Mouse (Mus musculus) limb, embryonic 14.5 days (tissue): ENCODE results near the gene Dgat2. TPM values are rescaled to one million over a fixed set of nuclear protein-coding genes. Genes with fewer than 3 reads are reported as not detected.

Source experiments
- ATAC-seq: fragments of 200-750 bp; cut with Nextera tagmentation; 2 replicates; pipeline ENCODE4 v1.8.0; 2017; ENCODE audit warnings: low read depth, moderate number of reproducible peaks, moderate TSS enrichment; ENCODE audit not compliant: low FRiP score
- DNase-seq: peaks from one replicate; pipeline ENCODE4 v3.0.0-alpha.2; 2015; ENCODE audit warnings: low spot score
- H3K27ac ChIP-seq: fragments of 300-500 bp; sonication (generic); replicated peaks from 2 replicates; pipeline ENCODE4 v1.5.1; 2014; ENCODE audit warnings: low read depth, mild to moderate bottlenecking, low read length, moderate library complexity, mixed read lengths
- H3K27me3 ChIP-seq: fragments of 300-500 bp; sonication (generic); 2 replicates; pipeline ENCODE4 v1.6.1; 2014; ENCODE audit warnings: low read length, mixed read lengths; ENCODE audit not compliant: control insufficient read depth, insufficient read depth
- H3K36me3 ChIP-seq: fragments of 300-500 bp; sonication (generic); 2 replicates; pipeline ENCODE4 v1.6.1; 2014; ENCODE audit warnings: mild to moderate bottlenecking, low read length, moderate library complexity, mixed read lengths; ENCODE audit not compliant: control insufficient read depth, insufficient read depth
- H3K4me1 ChIP-seq: fragments of 300-500 bp; sonication (generic); 2 replicates; pipeline ENCODE4 v1.6.1; 2014; ENCODE audit warnings: antibody characterized with exemption, low read length, mixed read lengths; ENCODE audit not compliant: control insufficient read depth, insufficient read depth
- H3K4me2 ChIP-seq: fragments of 300-500 bp; sonication (generic); replicated peaks from 2 replicates; pipeline ENCODE4 v1.6.1; 2014; ENCODE audit warnings: low read depth, mild to moderate bottlenecking, low read length, moderate library complexity; ENCODE audit not compliant: severe bottlenecking
- H3K4me3 ChIP-seq: fragments of 300-500 bp; sonication (generic); replicated peaks from 2 replicates; pipeline ENCODE4 v1.5.1; 2014; ENCODE audit warnings: low read length
- H3K9ac ChIP-seq: fragments of 300-500 bp; sonication (generic); 2 replicates; pipeline ENCODE4 v1.6.1; 2014; ENCODE audit warnings: mild to moderate bottlenecking, low read depth, low read length, moderate library complexity; ENCODE audit not compliant: severe bottlenecking
- H3K9me3 ChIP-seq: fragments of 300-500 bp; sonication (generic); 2 replicates; pipeline ENCODE4 v1.6.1; 2016; ENCODE audit warnings: low read length; ENCODE audit not compliant: control insufficient read depth
- POLR2A ChIP-seq: fragments of 200-500 bp; IDR thresholded peaks from 2 replicates; pipeline ENCODE4 v1.8.0; 2012; ENCODE audit warnings: inconsistent platforms, mild to moderate bottlenecking, moderate library complexity, borderline replicate concordance; ENCODE audit not compliant: insufficient read depth, insufficient read length; ENCODE audit errors: extremely low read depth
- WGBS: fragments of 180-500 bp; shearing (Covaris S2); extraction: QIAGEN DNeasy Blood & Tissue Kit; methylation state at CpG from one replicate; pipeline ENCODE4 v1.1.7; 2014; 5-methylcytosine and 5-hydroxymethylcytosine counted together
- polyA plus RNA-seq, 2 experiments: library from polyadenylated mRNA; depleted of rRNA in 1 of 2; stranded (reverse) in 1 of 2; unstranded in 1 of 2; fragments of >200 nt; fragmentation: Nextera tagmentation in 1 of 2; extraction: Ambion mirVana in 1 of 2; gene quantifications; 2 replicates each; pipeline versions ENCODE4 v1.2.1 to v1.2.3; 2012 to 2014

The Dgat2 gene
- polyA plus RNA-seq, 2 experiments, result 23.5 to 42.3 TPM

- H3K27me3 ChIP-seq, result no peaks in the 10 kb centered on the region
- H3K27ac ChIP-seq, result no peak overlapping the region
- no peaks in the 10 kb centered on the region for H3K4me1 ChIP-seq
- H3K9me3 ChIP-seq, result no peaks in the 10 kb centered on the region
- DNase-seq (no peak), ATAC-seq (no peak)
- TF ChIP-seq POLR2A, result no peak
- 80% methylated on average over 7 of the region's 7 CpGs for WGBS
- no peaks in the 10 kb centered on the region for H3K36me3 ChIP-seq
- H3K4me2 ChIP-seq, result no peak overlapping the region
- H3K4me3 ChIP-seq, result no peak overlapping the region
- H3K9ac ChIP-seq, result no peak overlapping the region
Measured at GRCm38 (mm10) chr7:99147494-99147893, 35.0 kb downstream of the Dgat2 start.

GRCm38 (mm10) chr7:99146906-99147305, 35.6 kb downstream of the Dgat2 start:
- H3K4me3 ChIP-seq, result no peak overlapping the region
- no peak for TF ChIP-seq POLR2A
- 61% methylated on average over 7 of the region's 7 CpGs for WGBS

DNA sequence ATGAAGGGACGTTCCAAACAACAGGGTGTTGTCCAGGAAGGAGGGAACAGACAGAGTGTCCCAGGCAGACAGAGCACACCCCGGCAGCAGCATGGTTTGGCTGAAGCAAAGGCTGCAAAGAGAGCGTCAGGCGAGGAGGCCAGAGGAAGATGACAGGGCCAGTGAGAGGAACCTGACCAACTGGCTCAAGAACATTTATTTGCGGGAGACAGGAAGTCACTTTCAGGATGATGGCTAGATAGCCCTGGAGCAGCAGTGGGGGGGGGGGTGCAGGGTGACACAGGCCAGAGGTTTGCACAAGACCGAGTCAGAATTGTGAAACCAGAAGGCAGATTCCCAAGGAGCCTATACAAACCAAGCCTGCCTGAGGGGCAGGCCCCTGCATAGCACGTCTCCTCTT, 36.5 kb downstream of the Dgat2 start:
- Histone ChIP-seq H3K4me2 (no peak overlapping the region), H3K9ac (no peak overlapping the region), H3K36me3 (no peaks in the 10 kb centered on the region), H3K27ac (no peak overlapping the region), H3K9me3 (no peaks in the 10 kb centered on the region), H3K4me3 (no peak overlapping the region), H3K27me3 (no peaks in the 10 kb centered on the region), H3K4me1 (no peaks in the 10 kb centered on the region; the same call in none of the 2 replicates)
- DNase-seq (no peak), ATAC-seq (no peak)
- TF ChIP-seq POLR2A, result no peak
- 51% methylated on average over 6 of the region's 7 CpGs for WGBS

More at GRCm38 (mm10) chr7:99146906-99147305, 35.6 kb downstream of the Dgat2 start:
- H3K4me2 ChIP-seq, result no peak overlapping the region
- no peak overlapping the region for H3K9ac ChIP-seq
- no peaks in the 10 kb centered on the region for H3K9me3 ChIP-seq
- DNase-seq, result no peak
- no peak overlapping the region for H3K27ac ChIP-seq
- ATAC-seq, result no peak
- H3K4me1 ChIP-seq, result no peaks in the 10 kb centered on the region; the same call in none of the 2 replicates
- H3K36me3 ChIP-seq, result no peaks in the 10 kb centered on the region
- H3K27me3 ChIP-seq, result no peaks in the 10 kb centered on the region

GRCm38 (mm10) chr7:99144616-99145015, 37.9 kb downstream of the Dgat2 start:
- H3K9me3 ChIP-seq, result no peaks in the 10 kb centered on the region
- TF ChIP-seq POLR2A, result no peak
- H3K4me3 ChIP-seq, result no peak overlapping the region
- no peak overlapping the region for H3K4me2 ChIP-seq
- H3K4me1 ChIP-seq, result peaks cover 5% of the 10 kb centered on the region
- no peak for ATAC-seq
- H3K36me3 ChIP-seq, result no peaks in the 10 kb centered on the region
- H3K27me3 ChIP-seq, result no peaks in the 10 kb centered on the region
- no peak overlapping the region for H3K27ac ChIP-seq
- H3K9ac ChIP-seq, result no peak overlapping the region
- no peak for DNase-seq
- WGBS, result 67% methylated on average over 11 of the region's 11 CpGs

DNA sequence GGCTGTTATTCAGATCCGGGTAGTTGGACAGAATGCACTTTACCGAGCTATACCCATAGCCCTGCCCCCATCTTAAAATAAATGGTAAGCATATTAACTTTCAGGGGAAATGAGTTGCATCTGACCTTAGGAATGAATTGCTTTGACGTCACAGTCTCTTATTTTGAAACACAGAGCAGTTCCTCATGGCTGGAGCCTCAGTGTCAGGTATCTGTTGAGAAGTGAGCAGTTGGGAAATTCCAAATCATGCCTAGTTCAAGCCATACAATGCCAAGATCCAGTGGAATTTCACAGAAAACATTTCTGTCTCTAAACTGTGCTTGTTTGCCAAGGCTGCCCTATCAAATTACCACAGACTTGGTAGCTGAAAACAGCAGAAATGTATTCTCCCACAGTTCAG, 39.3 kb downstream of the Dgat2 start:
- Histone ChIP-seq H3K36me3 (no peaks in the 10 kb centered on the region), H3K27me3 (no peaks in the 10 kb centered on the region), H3K9ac (no peak overlapping the region), H3K9me3 (no peaks in the 10 kb centered on the region), H3K4me1 (peaks cover 12% of the 10 kb centered on the region), H3K4me3 (no peak overlapping the region), H3K27ac (no peak overlapping the region), H3K4me2 (no peak overlapping the region)
- TF ChIP-seq POLR2A, result no peak
- 62% methylated on average over 3 of the region's 3 CpGs for WGBS
- no peak for DNase-seq
- no peak for ATAC-seq
